Comparison of ENCODE assay signal across 20 mouse cellular contexts in the genomic region with DNA sequence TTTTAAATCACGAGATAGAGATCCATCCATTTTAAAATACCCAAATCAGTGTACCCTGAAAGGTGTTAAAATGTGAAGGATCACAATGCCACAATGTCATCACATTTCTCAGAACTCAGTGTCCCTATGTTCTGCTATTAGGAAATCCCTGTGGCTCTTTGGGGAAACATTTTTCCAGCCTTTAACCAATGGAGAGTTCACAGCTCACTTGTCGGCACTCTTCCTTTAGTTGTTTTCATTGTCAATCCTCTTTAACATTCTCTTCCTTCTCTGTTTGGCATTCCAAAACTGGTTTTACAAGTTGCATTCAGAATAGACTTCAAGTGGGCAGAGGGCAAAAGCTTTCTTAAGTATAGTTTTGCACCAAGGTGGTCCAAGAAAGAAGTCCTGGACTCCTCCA.
DNase-seq lines count a peak whose midpoint lies in the region; ATAC-seq and TF ChIP-seq lines count a peak whose summit lies in the region.
"Had no signal": no experiment of that assay in that cellular context is flagged by ENCODE, and none has a peak within 500 bp of the region (broad histone marks: within the 10 kb centered on the region; RNA-seq: fewer than 3 reads in every experiment).

No protein-coding gene starts in this region.

- intact Hi-C loops in heart, adult 2 months (cut with DNase I): no loop called here

- no peak for TF ChIP-seq POLR2A in heart, adult 2 months (IDR thresholded peaks at IDR 0.05; ENCODE audit: insufficient read depth, low read depth, low read length)

- no peak overlapping the region for H3K9ac ChIP-seq in stomach, embryonic 16.5 days (ENCODE audit: low read length)
- no peak overlapping the region for H3K9ac ChIP-seq in stomach, postnatal 0 days (ENCODE audit: low read length)
- H3K9ac ChIP-seq in heart, adult 2 months (ENCODE audit: low read depth, low read length): no peak overlapping the region
- H3K9ac ChIP-seq: embryonic facial prominence, embryonic 13.5 days; embryonic facial prominence, embryonic 15.5 days; forebrain, embryonic 13.5 days; forebrain, embryonic 15.5 days; forebrain, postnatal 0 days had no signal

- H3K4me3 ChIP-seq in stomach, embryonic 16.5 days (replicated peaks; ENCODE audit: low read length): no peak overlapping the region
- no peak overlapping the region for H3K4me3 ChIP-seq in stomach, postnatal 0 days (ENCODE audit: low read depth, low read length)
- no peak overlapping the region for H3K4me3 ChIP-seq in heart, adult 2 months
- H3K4me3 ChIP-seq: embryonic facial prominence, embryonic 13.5 days; embryonic facial prominence, embryonic 15.5 days; erythroblast, embryonic 14.5 days; forebrain, embryonic 13.5 days; forebrain, embryonic 15.5 days had no signal

- no peak for DNase-seq in stomach, postnatal 0 days (ENCODE audit: low spot score)
- DNase-seq in fat pad, adult 2 months (ENCODE audit: extremely low read depth, low read depth, low spot score): peak; percentile 65
- DNase-seq in heart, adult 2 months: no peak
- DNase-seq in spleen, adult 12 weeks (ENCODE audit: low spot score): no peak
- DNase-seq: adrenal gland, adult 8-10 months; adrenal gland, postnatal 14 days; adrenal gland, postnatal 36 days; cerebellum, adult 11-12 months; cerebellum, adult 2 months; cerebellum, adult 9-10 months; cerebellum, postnatal 10 days; cerebellum, postnatal 36 days; embryo, embryonic 11 days; forebrain, postnatal 0 days had no signal

- H3K27ac ChIP-seq in stomach, embryonic 16.5 days (ENCODE audit: low read length): peak overlapping the region; percentile 5; the same call in 1 of the 2 replicates
- H3K27ac ChIP-seq in stomach, postnatal 0 days (replicated peaks): no peak overlapping the region
- no peak overlapping the region for H3K27ac ChIP-seq in heart, adult 2 months
- H3K27ac ChIP-seq: embryonic facial prominence, embryonic 13.5 days; embryonic facial prominence, embryonic 15.5 days; forebrain, embryonic 13.5 days; forebrain, embryonic 15.5 days had no signal

- TF ChIP-seq EP300 in stomach, postnatal 0 days (optimal IDR thresholded peaks at IDR 0.05): no peak
- TF ChIP-seq EP300 in heart, adult 2 months (IDR thresholded peaks at IDR 0.05; ENCODE audit: insufficient read depth, low read depth, low read length): no peak

- no peaks in the 10 kb centered on the region; the same call in 1 of the 2 replicates for H3K4me1 ChIP-seq in stomach, embryonic 16.5 days (ENCODE audit: control insufficient read depth, insufficient read depth, low read length)
- H3K4me1 ChIP-seq in stomach, postnatal 0 days (replicated peaks; ENCODE audit: control insufficient read depth, insufficient read depth): no peaks in the 10 kb centered on the region
- no peaks in the 10 kb centered on the region for H3K4me1 ChIP-seq in heart, adult 2 months (ENCODE audit: control insufficient read depth, insufficient read depth, low read length)
- H3K4me1 ChIP-seq: embryonic facial prominence, embryonic 13.5 days; forebrain, embryonic 13.5 days had no signal

- no peaks in the 10 kb centered on the region for H3K27me3 ChIP-seq in stomach, embryonic 16.5 days (ENCODE audit: control insufficient read depth, insufficient read depth, low read length)
- no peaks in the 10 kb centered on the region for H3K27me3 ChIP-seq in stomach, postnatal 0 days (ENCODE audit: control insufficient read depth, insufficient read depth, low read length)
- H3K27me3 ChIP-seq in heart, adult 2 months (ENCODE audit: control insufficient read depth, insufficient read depth, low read length): no peaks in the 10 kb centered on the region
- H3K27me3 ChIP-seq: embryonic facial prominence, embryonic 13.5 days; embryonic facial prominence, embryonic 15.5 days; forebrain, embryonic 13.5 days; forebrain, embryonic 15.5 days had no signal

- no peak overlapping the region for H3K4me2 ChIP-seq in stomach, embryonic 16.5 days (ENCODE audit: low read depth, low read length)
- H3K4me2 ChIP-seq in stomach, postnatal 0 days (replicated peaks; ENCODE audit: low read depth): no peak overlapping the region
- H3K4me2 ChIP-seq: embryonic facial prominence, embryonic 13.5 days; embryonic facial prominence, embryonic 15.5 days; forebrain, embryonic 13.5 days; forebrain, embryonic 15.5 days had no signal

- 85% methylated on average over 2 of the region's 2 CpGs for WGBS in stomach, embryonic 16.5 days
- 69% methylated on average over 2 of the region's 2 CpGs for WGBS in stomach, postnatal 0 days
- 92% methylated on average over 2 of the region's 2 CpGs for WGBS in heart, adult 2 months

- no peak for TF ChIP-seq CTCF in stomach, postnatal 0 days (IDR thresholded peaks at IDR 0.05; ENCODE audit: low read depth)
- TF ChIP-seq CTCF in heart, adult 2 months (IDR thresholded peaks at IDR 0.05): no peak

- H3K9me3 ChIP-seq in stomach, embryonic 16.5 days (replicated peaks; ENCODE audit: control insufficient read depth, low read length): no peaks in the 10 kb centered on the region
- no peaks in the 10 kb centered on the region for H3K9me3 ChIP-seq in stomach, postnatal 0 days (ENCODE audit: control insufficient read depth, low read length)
- H3K9me3 ChIP-seq: embryonic facial prominence, embryonic 13.5 days; embryonic facial prominence, embryonic 15.5 days; forebrain, embryonic 13.5 days; forebrain, embryonic 15.5 days had no signal

- H3K79me2 ChIP-seq in heart, adult 2 months (replicated peaks; ENCODE audit: control insufficient read depth, insufficient read depth, low read length): no peaks in the 10 kb centered on the region

- no peak for ATAC-seq in stomach, embryonic 16.5 days (ENCODE audit: insufficient read depth, low FRiP score)
- no peak for ATAC-seq in stomach, postnatal 0 days (ENCODE audit: low FRiP score, low TSS enrichment)
- ATAC-seq: forebrain, embryonic 13.5 days; forebrain, postnatal 0 days had no signal

- H3K36me3 ChIP-seq in stomach, embryonic 16.5 days (ENCODE audit: control insufficient read depth, insufficient read depth, low read length): no peaks in the 10 kb centered on the region
- no peaks in the 10 kb centered on the region for H3K36me3 ChIP-seq in stomach, postnatal 0 days (ENCODE audit: control insufficient read depth, insufficient read depth, low read length)
- H3K36me3 ChIP-seq in heart, adult 2 months (ENCODE audit: control insufficient read depth, insufficient read depth, low read length): no peaks in the 10 kb centered on the region
- H3K36me3 ChIP-seq: embryonic facial prominence, embryonic 13.5 days; embryonic facial prominence, embryonic 15.5 days; forebrain, embryonic 15.5 days had no signal
